ENCODE assay signal across 18 mouse cellular contexts in genomic region chr6:136546286-136546685, GRCm38 (mm10). TPM values are rescaled to one million over a fixed set of nuclear protein-coding genes. Genes with fewer than 3 reads are reported as not detected.
A peak's percentile ranks its signal among the peaks of the same experiment; 100 is the strongest.
DNase-seq lines count a peak whose midpoint lies in the region; ATAC-seq and TF ChIP-seq lines count a peak whose summit lies in the region.
"Had no signal": no experiment of that assay in that cellular context is flagged by ENCODE, and none has a peak within 500 bp of the region (broad histone marks: within the 10 kb centered on the region; RNA-seq: fewer than 3 reads in every experiment).

No protein-coding gene starts in this region.

- TF ChIP-seq POLR2A in MEL (IDR thresholded peaks at IDR 0.05; ENCODE audit: control insufficient read depth in 1 of 2, insufficient read depth in 1 of 2, low read depth in 1 of 2, low read length in 2 of 2, poor library complexity in 1 of 2) = no peak

- no peak for TF ChIP-seq RAD21 in MEL (IDR thresholded peaks at IDR 0.05; ENCODE audit: low read depth, low read length)

- H3K36me3 ChIP-seq in hindbrain, embryonic 10.5 days = no peaks in the 10 kb centered on the region
- H3K36me3 ChIP-seq in hindbrain, embryonic 11.5 days (ENCODE audit: control insufficient read depth, insufficient read depth, low read length) = no peaks in the 10 kb centered on the region
- peaks cover 0 to 48% of the 10 kb centered on the region in 2 experiments; a peak in 2 of 4 replicates for H3K36me3 ChIP-seq in MEL (ENCODE audit: control insufficient read depth in 1 of 2, insufficient read depth in 2 of 2, low read length in 2 of 2)
- no peaks in the 10 kb centered on the region for H3K36me3 ChIP-seq in midbrain, embryonic 14.5 days (ENCODE audit: control insufficient read depth, insufficient read depth, low read length)
- H3K36me3 ChIP-seq: hindbrain, embryonic 15.5 days; limb, embryonic 12.5 days had no signal

- no peak for ATAC-seq in CD4-positive, CD25-positive, alpha-beta regulatory T cell, adult 4 months
- no peak for ATAC-seq in hindbrain, embryonic 11.5 days (ENCODE audit: low FRiP score)
- no peak for ATAC-seq in midbrain, embryonic 14.5 days (ENCODE audit: low FRiP score, low TSS enrichment)
- ATAC-seq in granulocyte monocyte progenitor cell, adult 5-6 weeks (replicated peaks; ENCODE audit: poor library complexity, severe bottlenecking) = no peak
- ATAC-seq: liver, embryonic 12.5 days had no signal

- H3K4me3 ChIP-seq in hindbrain, embryonic 10.5 days = no peak overlapping the region
- no peak overlapping the region for H3K4me3 ChIP-seq in hindbrain, embryonic 11.5 days (ENCODE audit: low read depth, low read length)
- H3K4me3 ChIP-seq in MEL (ENCODE audit: control insufficient read depth in 1 of 2, insufficient read depth in 1 of 2, low read depth in 2 of 2, low read length in 2 of 2) = peak overlapping the region in 1 of 2 experiments; percentile 50; a peak in 1 of 4 replicates
- H3K4me3 ChIP-seq in midbrain, embryonic 14.5 days (replicated peaks; ENCODE audit: low read depth, low read length) = no peak overlapping the region
- H3K4me3 ChIP-seq: hindbrain, embryonic 15.5 days; limb, embryonic 12.5 days; liver, embryonic 12.5 days had no signal

- no peaks in the 10 kb centered on the region for H3K9me3 ChIP-seq in hindbrain, embryonic 10.5 days
- no peaks in the 10 kb centered on the region for H3K9me3 ChIP-seq in hindbrain, embryonic 11.5 days (ENCODE audit: control insufficient read depth, low read length)
- H3K9me3 ChIP-seq in MEL (replicated peaks; ENCODE audit: insufficient read depth, low read length) = no peaks in the 10 kb centered on the region
- no peaks in the 10 kb centered on the region for H3K9me3 ChIP-seq in midbrain, embryonic 14.5 days (ENCODE audit: control insufficient read depth, low read length)
- H3K9me3 ChIP-seq: hindbrain, embryonic 15.5 days; limb, embryonic 12.5 days; liver, embryonic 12.5 days had no signal

- no peak overlapping the region for H3K4me2 ChIP-seq in hindbrain, embryonic 11.5 days (replicated peaks; ENCODE audit: low read depth, low read length)
- H3K4me2 ChIP-seq in midbrain, embryonic 14.5 days (ENCODE audit: low read length) = no peak overlapping the region
- H3K4me2 ChIP-seq: hindbrain, embryonic 15.5 days; limb, embryonic 12.5 days; liver, embryonic 12.5 days had no signal

- H3K4me1 ChIP-seq in hindbrain, embryonic 10.5 days (replicated peaks) = peaks cover 63% of the 10 kb centered on the region
- H3K4me1 ChIP-seq in hindbrain, embryonic 11.5 days (replicated peaks; ENCODE audit: control insufficient read depth, insufficient read depth, low read length) = peaks cover 7% of the 10 kb centered on the region
- peaks cover 38 to 46% of the 10 kb centered on the region in 2 experiments for H3K4me1 ChIP-seq in MEL (ENCODE audit: control insufficient read depth in 1 of 2, insufficient read depth in 2 of 2, low read length in 2 of 2)
- peaks cover 48% of the 10 kb centered on the region for H3K4me1 ChIP-seq in midbrain, embryonic 14.5 days (ENCODE audit: control insufficient read depth, insufficient read depth, low read length)

- H3K27ac ChIP-seq in hindbrain, embryonic 10.5 days = peak overlapping the region; percentile 59
- H3K27ac ChIP-seq in hindbrain, embryonic 11.5 days (ENCODE audit: low read depth, low read length) = no peak overlapping the region
- H3K27ac ChIP-seq in MEL (ENCODE audit: control insufficient read depth, low read depth, low read length) = peak overlapping the region; percentile 54; the same call in 1 of the 2 replicates
- peak overlapping the region; percentile 57; the same call in 1 of the 2 replicates for H3K27ac ChIP-seq in midbrain, embryonic 14.5 days (replicated peaks; ENCODE audit: low read depth, low read length)

- DNase-seq in CD4-positive, CD25-positive, alpha-beta regulatory T cell, adult 2 months (ENCODE audit: low read depth, low spot score) = peak; percentile 29
- DNase-seq in hindbrain, embryonic 10.5 days (ENCODE audit: low spot score) = no peak
- no peak for DNase-seq in hindbrain, embryonic 11.5 days (ENCODE audit: low spot score)
- DNase-seq in MEL (ENCODE audit: low read depth, low spot score) = peak; percentile 68
- no peak for DNase-seq in midbrain, embryonic 14.5 days
- DNase-seq in retina, embryonic 14.5 days (ENCODE audit: low spot score) = no peak
- DNase-seq: adrenal gland, adult 2 months; cerebellum, adult 8-10 months; gastrocnemius, postnatal 25 days; kidney, adult 11 months; lung, adult 2 months; right cerebral cortex, adult 18-20 months; thymus, postnatal 14 days had no signal

- peaks cover 45% of the 10 kb centered on the region for H3K79me2 ChIP-seq in MEL (ENCODE audit: control insufficient read depth, insufficient read depth, low read length, poor library complexity)

- H3K27me3 ChIP-seq in hindbrain, embryonic 10.5 days (ENCODE audit: insufficient read depth, poor library complexity, severe bottlenecking) = no peaks in the 10 kb centered on the region
- no peaks in the 10 kb centered on the region for H3K27me3 ChIP-seq in hindbrain, embryonic 11.5 days (ENCODE audit: control insufficient read depth, insufficient read depth, low read length)
- no peaks in the 10 kb centered on the region for H3K27me3 ChIP-seq in MEL (ENCODE audit: control insufficient read depth in 1 of 2, insufficient read depth in 2 of 2, low read length in 2 of 2)
- H3K27me3 ChIP-seq in midbrain, embryonic 14.5 days (ENCODE audit: control insufficient read depth, insufficient read depth, low read length) = no peaks in the 10 kb centered on the region
- H3K27me3 ChIP-seq: hindbrain, embryonic 15.5 days; limb, embryonic 12.5 days; liver, embryonic 12.5 days had no signal

- TF ChIP-seq CTCF in MEL (IDR thresholded peaks at IDR 0.05 in 2 of 3, conservative IDR thresholded peaks at IDR 0.05 in 1 of 3; ENCODE audit: control insufficient read depth in 1 of 3, insufficient read depth in 1 of 3, low read depth in 2 of 3, low read length in 3 of 3, poor library complexity in 1 of 3, severe bottlenecking in 1 of 3) = no peak

- H3K9ac ChIP-seq in hindbrain, embryonic 11.5 days (ENCODE audit: low read depth, low read length) = no peak overlapping the region
- peak overlapping the region; percentile 31; the same call in 1 of the 2 replicates for H3K9ac ChIP-seq in MEL (ENCODE audit: control insufficient read depth, low read depth, low read length, poor library complexity, severe bottlenecking)
- no peak overlapping the region for H3K9ac ChIP-seq in midbrain, embryonic 14.5 days (replicated peaks; ENCODE audit: low read length)
- H3K9ac ChIP-seq: hindbrain, embryonic 15.5 days; limb, embryonic 12.5 days; liver, embryonic 12.5 days had no signal

- WGBS in hindbrain, embryonic 10.5 days = 90% methylated on average over 2 of the region's 2 CpGs
- WGBS in hindbrain, embryonic 11.5 days = 92% methylated on average over 2 of the region's 2 CpGs
- 79% methylated on average over 2 of the region's 2 CpGs for WGBS in midbrain, embryonic 14.5 days

- peak; percentile 45 to 66; a peak in 3 of 4 replicates for TF ChIP-seq EP300 in MEL (IDR thresholded peaks at IDR 0.05; ENCODE audit: low read depth in 1 of 2, low read length in 2 of 2)

TF ChIP-seq in MEL, 35 proteins besides CTCF, POLR2A, EP300 and RAD21:
- TF ChIP-seq MYC (IDR thresholded peaks at IDR 0.05; ENCODE audit: low read depth, low read length) (0 out of 2 replicates have a peak, but pooled peaks have one; percentile 38), GATA1 (IDR thresholded peaks at IDR 0.05; ENCODE audit: low read depth, low read length) (peak; percentile 35; the same call in 1 of the 2 replicates), USF2 (IDR thresholded peaks at IDR 0.05; ENCODE audit: borderline replicate concordance in 1 of 2, insufficient read depth in 1 of 2, low read depth in 1 of 2, low read length in 2 of 2) (no peak), ZMIZ1 (IDR thresholded peaks at IDR 0.05; ENCODE audit: low read depth, low read length) (no peak), SIN3A (IDR thresholded peaks at IDR 0.05; ENCODE audit: low read length) (0 out of 2 replicates have a peak, but pooled peaks have one; percentile 35), MXI1 (IDR thresholded peaks at IDR 0.05; ENCODE audit: low read depth, low read length) (peak; percentile 63; the same call in 1 of the 2 replicates)

RNA-seq across cellular contexts. Expression of gene Atf7ip, which starts 40.3 kb away (rescaled TPM):
- polyA plus RNA-seq in CD4-positive, CD25-positive, alpha-beta regulatory T cell, adult 4 months (2017; shearing (Covaris generic)) = 100 to 1,000 TPM in 1 of 2 experiments, 10 to 100 TPM in 1; 96.5 to 115 TPM
- 41.8 and 47.2 TPM in 2 replicates for polyA plus RNA-seq in hindbrain, embryonic 10.5 days (2016; fragmentation: Nextera tagmentation; extraction: Ambion mirVana)
- polyA plus RNA-seq in hindbrain, embryonic 11.5 days (2014; fragmentation: Nextera tagmentation; extraction: Ambion mirVana) = 54.1 and 73.7 TPM in 2 replicates
- 7.3 and 10.7 TPM in 2 replicates for total RNA-seq in MEL (2012; rRNA removed)
- 10 to 100 TPM; 24.6 to 56.1 TPM for polyA plus RNA-seq in MEL (2012; ENCODE audit: insufficient read depth in 1 of 2, insufficient read length in 2 of 2, low read depth in 1 of 2, low replicate concordance in 2 of 2, missing spikeins in 1 of 2)
- polyA plus RNA-seq in midbrain, embryonic 14.5 days (2014; fragmentation: Nextera tagmentation; extraction: Ambion mirVana) = 49.8 and 57.9 TPM in 2 replicates
- 94.1 and 126 TPM in 2 replicates for total RNA-seq in granulocyte monocyte progenitor cell, adult 5-6 weeks (2014; fragmentation: Nextera tagmentation)
- 32.3 and 43.4 TPM in 2 replicates for total RNA-seq in granulocyte monocyte progenitor cell, adult 5-6 weeks (2017)

Comparison
In these comparisons a context has a peak if more than half of its experiments do, and no peak if none do; other contexts are left out.
1. DNase-seq: peak in CD4-positive, CD25-positive, alpha-beta regulatory T cell, adult 2 months (single experiment) and MEL (single experiment); none in hindbrain, embryonic 10.5 days (single experiment), hindbrain, embryonic 11.5 days (single experiment), midbrain, embryonic 14.5 days (single experiment) and retina, embryonic 14.5 days (single experiment).